Mouse (Mus musculus) ES-E14 (cell line): ENCODE results near the gene Ccdc85c.

ENCODE experiments used
- CHD2 ChIP-seq: IDR thresholded peaks from 2 replicates; pipeline ENCODE4 v1.6.1; 2014; ENCODE audit warnings: mild to moderate bottlenecking, low read depth, low read length, inconsistent platforms
- HCFC1 ChIP-seq: IDR thresholded peaks from 2 replicates; pipeline ENCODE4 v1.6.1; 2012; ENCODE audit warnings: low read length, inconsistent platforms, borderline replicate concordance; ENCODE audit not compliant: insufficient read depth
- MAFK ChIP-seq: IDR thresholded peaks from 2 replicates; pipeline ENCODE4 v1.6.1; 2014; ENCODE audit warnings: mild to moderate bottlenecking, low read depth, low read length, inconsistent platforms; ENCODE audit not compliant: insufficient read depth
- ZC3H11A ChIP-seq: IDR thresholded peaks from 2 replicates; pipeline ENCODE4 v1.6.1; 2012; ENCODE audit warnings: low read depth, mild to moderate bottlenecking, inconsistent platforms, low read length, borderline replicate concordance
- ZNF384 ChIP-seq: IDR thresholded peaks from 2 replicates; pipeline ENCODE4 v1.6.1; 2012; ENCODE audit warnings: low read depth, low read length, inconsistent platforms

DNA sequence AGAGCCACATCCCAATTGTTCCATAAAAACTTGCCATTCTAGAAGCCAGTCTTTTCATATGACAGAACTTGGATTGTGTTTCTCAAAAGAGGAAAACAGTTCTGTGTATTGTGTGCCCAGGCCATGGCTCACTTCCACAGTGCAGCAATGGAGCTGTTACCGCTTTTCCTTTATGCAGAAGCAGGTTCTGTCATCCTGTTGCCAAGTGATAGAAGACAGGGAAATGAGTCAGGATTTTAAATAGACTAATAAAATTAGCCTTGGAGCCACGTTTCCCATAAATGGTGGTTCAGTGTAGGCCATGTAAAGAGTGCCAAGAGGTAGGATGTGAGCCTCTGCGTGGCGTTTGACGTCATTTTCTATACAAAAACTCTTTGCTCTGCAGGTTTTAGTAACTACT is 81.3 kb downstream of the Ccdc85c start:
- TF ChIP-seq MAFK (no peak), ZC3H11A (no peak), CHD2 (no peak), HCFC1 (no peak), ZNF384 (no peak)
